ENCODE assay signal across 10 mouse cellular contexts in genomic region chr4:148912826-148913590, GRCm38 (mm10).
DNase-seq lines count a peak whose midpoint lies in the region; ATAC-seq and TF ChIP-seq lines count a peak whose summit lies in the region.
"Had no signal": no experiment of that assay in that cellular context is flagged by ENCODE, and none has a peak within 500 bp of the region (broad histone marks: within the 10 kb centered on the region; RNA-seq: fewer than 3 reads in every experiment).

No protein-coding gene starts in this region.

- 57% methylated on average over 8 of the region's 8 CpGs for WGBS in heart, embryonic 11.5 days (ENCODE audit: insufficient replicate concordance)
- WGBS in kidney, embryonic 15.5 days, result 59% methylated on average over 8 of the region's 8 CpGs

- H3K27me3 ChIP-seq in heart, embryonic 11.5 days (ENCODE audit: control insufficient read depth, insufficient read depth, low read length), result no peaks in the 10 kb centered on the region; the same call in 1 of the 2 replicates
- peaks cover 13% of the 10 kb centered on the region for H3K27me3 ChIP-seq in kidney, embryonic 15.5 days

- in situ Hi-C loops in ES-E14 (cut with MboI; ENCODE audit: low sequenced_read_pairs in 2 of 2, unreplicated experiment in 2 of 2), result loop anchor here (5.0 to 10.0 kb wide), 2 partner anchors 106 to 108 kb away; partner anchors contain the start of gene Casz1 (in 1 of the 2)

- ATAC-seq in heart, embryonic 11.5 days (replicated peaks; ENCODE audit: insufficient number of reproducible peaks, low FRiP score, low TSS enrichment), result no peak
- ATAC-seq in kidney, embryonic 15.5 days (replicated peaks; ENCODE audit: low FRiP score), result no peak
- ATAC-seq in CD4-positive, CD25-positive, alpha-beta regulatory T cell, adult 4 months, result no peak

- no peaks in the 10 kb centered on the region for H3K9me3 ChIP-seq in heart, embryonic 11.5 days (replicated peaks; ENCODE audit: control insufficient read depth, low read length)
- no peaks in the 10 kb centered on the region for H3K9me3 ChIP-seq in kidney, embryonic 15.5 days (replicated peaks)
- no peaks in the 10 kb centered on the region for H3K9me3 ChIP-seq in ES-E14 (ENCODE audit: control insufficient read depth, insufficient read depth, low read depth, low read length)
- H3K9me3 ChIP-seq: liver, embryonic 13.5 days had no signal

- DNase-seq in heart, adult 11 months, result no peak
- no peak for DNase-seq in kidney, adult 8-10 months
- peak; percentile 93 for DNase-seq in ES-E14 (ENCODE audit: low read depth, low spot score)
- DNase-seq in lung, postnatal 10 days, result peak; percentile 61
- no peak for DNase-seq in frontal cortex, postnatal 10 days (ENCODE audit: low spot score in 2 of 2)
- DNase-seq: kidney, postnatal 25 days; liver, embryonic 13.5 days had no signal

- H3K4me3 ChIP-seq in heart, embryonic 11.5 days (ENCODE audit: low read depth, low read length), result no peak overlapping the region
- no peak overlapping the region for H3K4me3 ChIP-seq in kidney, embryonic 15.5 days (replicated peaks)
- H3K4me3 ChIP-seq in ES-E14 (ENCODE audit: insufficient read depth in 1 of 2, low read depth in 1 of 2, low read length in 2 of 2, poor library complexity in 1 of 2, severe bottlenecking in 1 of 2), result peak overlapping the region in 1 of 2 experiments; percentile 21; a peak in 1 of 4 replicates
- H3K4me3 ChIP-seq: liver, embryonic 13.5 days had no signal

- H3K9ac ChIP-seq in heart, embryonic 11.5 days (ENCODE audit: low read depth, low read length), result 0 out of 2 replicates have a peak overlapping the region, but pooled peaks have one; percentile 17
- no peak overlapping the region for H3K9ac ChIP-seq in kidney, embryonic 15.5 days
- peak overlapping the region; percentile 7; the same call in 1 of the 2 replicates for H3K9ac ChIP-seq in ES-E14 (ENCODE audit: insufficient read depth, low read depth, low read length, poor library complexity, severe bottlenecking)
- H3K9ac ChIP-seq: liver, embryonic 13.5 days had no signal

- H3K36me3 ChIP-seq in heart, embryonic 11.5 days (ENCODE audit: control insufficient read depth, insufficient read depth, low read length), result no peaks in the 10 kb centered on the region
- H3K36me3 ChIP-seq in kidney, embryonic 15.5 days, result no peaks in the 10 kb centered on the region
- no peaks in the 10 kb centered on the region for H3K36me3 ChIP-seq in ES-E14 (ENCODE audit: control insufficient read depth, insufficient read depth, low read length, poor library complexity, severe bottlenecking)
- H3K36me3 ChIP-seq: liver, embryonic 13.5 days had no signal

- H3K4me2 ChIP-seq in heart, embryonic 11.5 days, result peak overlapping the region; percentile 24; the same call in 1 of the 2 replicates
- H3K4me2 ChIP-seq in kidney, embryonic 15.5 days, result no peak overlapping the region
- H3K4me2 ChIP-seq: liver, embryonic 13.5 days had no signal

- peak overlapping the region; percentile 75 for H3K27ac ChIP-seq in heart, embryonic 11.5 days (ENCODE audit: low read depth, low read length)
- peak overlapping the region; percentile 33; the same call in 1 of the 2 replicates for H3K27ac ChIP-seq in kidney, embryonic 15.5 days
- peak overlapping the region; percentile 69; the same call in 1 of the 2 replicates for H3K27ac ChIP-seq in ES-E14 (ENCODE audit: insufficient read depth, low read depth, low read length, poor library complexity, severe bottlenecking)
- H3K27ac ChIP-seq: liver, embryonic 13.5 days had no signal

- H3K4me1 ChIP-seq in heart, embryonic 11.5 days (ENCODE audit: control insufficient read depth, insufficient read depth, low read length), result peaks cover 81% of the 10 kb centered on the region
- H3K4me1 ChIP-seq in kidney, embryonic 15.5 days, result peaks cover 89% of the 10 kb centered on the region
- H3K4me1 ChIP-seq in ES-E14 (ENCODE audit: control insufficient read depth in 2 of 2, insufficient read depth in 2 of 2, low read length in 2 of 2, poor library complexity in 1 of 2), result peaks cover 7 to 43% of the 10 kb centered on the region in 2 experiments

TF ChIP-seq in ES-E14, 5 proteins besides CTCF, POLR2A, EP300 and RAD21:
- TF ChIP-seq MAFK (IDR thresholded peaks at IDR 0.05; ENCODE audit: insufficient read depth, low read depth, low read length) (no peak), ZC3H11A (IDR thresholded peaks at IDR 0.05; ENCODE audit: borderline replicate concordance, low read depth, low read length) (no peak)

Comparison
In these comparisons a context has a peak if more than half of its experiments do, and no peak if none do; other contexts are left out.
1. DNase-seq: peak in ES-E14 (single experiment) and lung, postnatal 10 days (single experiment); none in heart, adult 11 months (single experiment), kidney, adult 8-10 months (0 of 2) and frontal cortex, postnatal 10 days (0 of 2).
2. Peak in every context shown above with its lines, with median percentiles within 50 percentile points of each other: H3K27ac ChIP-seq.